Mouse (Mus musculus) urinary bladder, adult 18-20 months (tissue): Measurements from ENCODE around the gene Vps37c.

Experiments used
- DNase-seq, 2 experiments: peaks; one replicate each; pipeline ENCODE4 v3.0.0; 2022; ENCODE audit warnings: low spot score in 2 of 2, mixed read lengths in 2 of 2

Vps37c gene

GRCm38 (mm10) chr19:10689470-10690166, 1.1 kb downstream of the Vps37c start:
- DNase-seq = no peak

- no peak for DNase-seq
Observed at GRCm38 (mm10) chr19:10690336-10690735, 1.8 kb downstream of the Vps37c start.

DNA sequence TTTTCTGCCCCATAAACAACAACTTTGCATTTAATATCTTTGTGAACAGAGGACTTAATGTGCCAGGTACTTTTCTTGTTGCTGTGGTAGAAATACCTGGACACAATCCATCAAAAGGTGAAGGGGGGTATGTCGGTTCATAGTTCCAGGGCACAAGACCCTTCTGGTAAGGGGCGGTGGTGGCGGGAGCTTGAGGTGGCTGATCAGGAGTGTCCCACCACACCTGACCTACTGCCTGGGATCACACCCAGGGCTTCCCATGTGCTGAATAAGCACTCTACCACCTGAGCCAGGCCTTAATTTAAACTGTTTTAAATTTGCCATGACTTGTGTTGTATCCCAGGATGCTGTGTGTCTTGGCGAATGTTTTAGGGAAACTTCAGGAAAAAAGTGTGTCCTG, 2.6 kb downstream of the Vps37c start:
- DNase-seq = no peak

DNA sequence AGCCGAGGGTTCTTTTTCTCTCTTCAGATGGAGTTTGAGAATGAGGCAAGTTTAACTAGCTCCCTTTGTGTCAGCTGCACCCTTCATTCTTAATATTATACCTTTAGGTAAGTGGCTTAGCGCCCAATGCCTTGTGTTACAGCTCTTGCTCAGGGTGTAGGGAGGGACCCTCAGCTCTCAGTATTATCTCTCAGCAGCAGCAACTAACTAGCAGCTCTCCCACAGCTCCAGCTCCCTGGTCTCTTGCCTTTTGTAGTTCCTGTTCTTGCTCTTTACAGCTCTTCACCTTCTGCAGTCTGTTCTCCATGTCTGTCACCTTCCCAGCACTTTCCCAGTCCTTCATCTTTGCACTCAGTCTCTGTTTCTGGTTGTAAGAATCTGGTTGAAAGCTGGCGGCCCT, 3.1 kb downstream of the Vps37c start:
- DNase-seq = no peak

GRCm38 (mm10) chr19:10692361-10692760, 3.8 kb downstream of the Vps37c start:
- no peak for DNase-seq

DNA sequence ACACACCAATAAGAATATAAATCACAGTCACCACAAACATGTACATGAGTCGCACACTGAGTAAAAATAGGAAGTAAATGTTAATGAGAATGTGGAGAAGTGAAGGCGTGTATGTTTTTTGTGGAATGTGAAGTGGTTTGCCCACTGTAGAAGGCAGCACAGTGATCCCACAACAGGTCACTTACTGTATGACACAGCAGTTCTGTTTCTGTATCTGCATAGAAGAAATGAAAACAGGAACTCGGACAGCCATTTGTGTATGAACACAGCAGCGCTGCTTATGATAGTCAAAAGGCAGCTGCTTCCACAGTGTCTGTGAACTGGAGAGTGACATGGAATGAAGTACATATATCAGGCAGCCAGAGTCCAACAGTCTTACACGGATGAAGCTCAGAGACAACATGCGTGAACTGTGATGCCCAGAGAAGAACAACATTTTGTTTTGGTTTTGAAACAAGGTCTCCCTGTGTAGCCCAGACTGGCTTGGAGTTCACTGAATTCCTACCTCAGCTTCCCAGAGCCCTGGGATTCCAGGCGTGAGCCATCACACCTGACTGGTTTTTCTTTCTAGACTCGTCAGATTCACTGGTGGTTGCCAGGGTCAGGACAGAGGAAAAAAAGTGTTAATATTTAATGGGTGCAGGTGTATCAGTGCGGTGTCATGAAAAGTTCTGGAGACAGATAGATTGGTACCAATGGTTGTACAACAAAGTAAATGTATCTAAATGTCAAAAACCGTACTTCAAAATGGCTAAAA, 5.6 kb downstream of the Vps37c start:
- DNase-seq = no peak

DNA sequence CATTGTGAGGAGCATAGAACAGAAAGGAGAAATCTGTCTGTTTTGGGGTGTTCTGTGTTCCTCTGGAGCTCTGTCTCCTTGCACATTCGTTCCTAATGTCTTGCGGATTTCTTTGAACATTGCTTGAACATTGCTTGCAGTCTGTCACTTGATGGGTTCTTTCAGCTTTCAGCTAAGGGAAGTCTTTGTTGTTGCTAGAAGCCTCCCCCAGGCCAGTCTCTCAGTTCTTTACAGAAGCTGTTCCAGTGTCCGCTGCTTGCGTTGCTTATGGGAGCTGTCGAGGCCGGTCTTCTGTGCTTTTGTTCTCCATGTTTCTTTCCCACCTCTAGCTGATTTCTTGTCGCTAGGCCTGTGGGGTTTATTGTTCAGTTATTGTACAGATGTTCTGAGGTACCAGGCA, 7.3 kb downstream of the Vps37c start:
- no peak for DNase-seq

DNA sequence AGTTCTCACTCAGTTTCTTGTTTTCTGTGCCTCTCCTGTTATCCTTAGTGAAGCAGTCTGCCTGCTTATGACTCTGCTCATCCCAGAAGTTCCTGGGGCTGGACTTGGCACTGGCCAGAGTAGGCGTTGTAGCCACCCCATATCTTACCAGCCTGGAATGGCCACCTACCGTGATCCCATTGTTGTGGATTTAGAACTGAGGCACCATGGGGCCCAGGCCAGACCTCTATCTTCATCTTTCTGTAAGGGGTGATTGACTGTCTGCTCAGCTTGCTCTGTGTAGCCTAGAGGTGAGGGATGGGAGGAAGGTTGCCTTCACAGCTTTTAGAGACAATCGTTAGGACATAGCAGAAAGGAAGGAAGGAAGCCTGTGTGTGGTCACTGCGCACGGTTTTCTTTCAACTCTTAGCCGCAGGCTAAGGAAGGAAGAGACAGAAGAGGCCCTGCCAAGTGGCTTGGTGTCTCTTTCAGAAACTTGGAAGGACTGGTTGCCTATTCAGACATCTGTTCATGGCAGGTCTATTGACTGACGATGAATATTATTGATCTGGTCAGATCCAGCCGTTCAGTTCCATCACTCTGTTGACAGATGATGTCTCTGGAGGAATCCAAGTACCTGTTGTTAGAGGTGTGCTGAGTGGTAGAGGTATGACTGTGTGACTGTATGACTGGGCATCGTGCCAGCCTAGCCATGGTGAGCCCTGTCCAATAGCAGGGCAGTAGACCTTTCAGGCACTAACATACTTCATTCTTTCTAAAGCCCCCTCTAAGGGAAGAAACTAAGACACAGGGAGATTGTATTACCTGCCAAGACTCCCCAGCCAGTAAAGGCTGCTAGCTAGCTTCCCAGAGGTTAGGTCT, 9.8 kb downstream of the Vps37c start:
- DNase-seq = no peak

GRCm38 (mm10) chr19:10699851-10700250, 11.3 kb downstream of the Vps37c start:
- no peak for DNase-seq

GRCm38 (mm10) chr19:10701013-10701726, 12.6 kb downstream of the Vps37c start:
- no peak for DNase-seq

DNA sequence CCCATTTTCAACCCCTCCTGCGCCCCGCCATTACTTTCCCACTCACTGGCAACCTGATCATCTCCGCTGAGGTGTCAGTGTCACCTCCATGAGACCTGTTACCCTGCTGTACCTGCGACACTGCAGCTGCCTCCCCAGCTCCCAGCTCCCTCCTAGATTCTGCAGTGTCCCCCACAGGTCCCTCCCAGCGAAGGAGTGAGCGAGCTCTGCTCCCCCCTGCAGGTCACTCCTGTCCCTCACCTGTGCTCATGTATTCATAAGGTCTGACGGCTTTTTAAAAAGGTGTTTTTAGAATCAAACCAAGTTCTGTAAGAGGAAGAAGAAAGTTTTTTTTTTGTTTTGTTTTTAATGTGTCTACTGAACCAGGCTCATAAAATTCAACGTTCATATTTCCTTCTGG, 13.6 kb downstream of the Vps37c start:
- no peak for DNase-seq

GRCm38 (mm10) chr19:10703470-10703869, 14.9 kb downstream of the Vps37c start:
- no peak for DNase-seq

GRCm38 (mm10) chr19:10707087-10707875, 18.7 kb downstream of the Vps37c start:
- DNase-seq = no peak

DNA sequence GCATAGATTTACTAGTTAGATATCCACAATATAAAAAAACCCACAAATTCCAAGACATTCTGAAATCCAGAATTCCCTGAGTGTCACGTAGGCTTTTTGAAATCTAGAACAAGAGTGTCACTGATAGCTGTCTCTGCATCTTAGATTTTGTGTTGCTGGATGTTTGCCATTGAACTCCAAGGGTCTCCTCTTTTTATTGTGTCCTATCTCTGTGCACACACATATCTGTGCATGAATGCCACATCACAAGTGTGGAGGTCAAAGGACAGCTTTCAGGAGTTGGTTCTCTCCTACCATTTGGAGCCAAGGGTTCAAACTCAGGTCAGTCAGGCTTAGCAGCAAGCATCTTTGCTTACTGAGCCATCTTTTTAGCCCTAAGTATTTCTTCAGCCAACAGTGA, 19.3 kb downstream of the Vps37c start:
- DNase-seq = no peak

- DNase-seq = no peak
Observed at GRCm38 (mm10) chr19:10708900-10709299, 20.4 kb downstream of the Vps37c start.

DNA sequence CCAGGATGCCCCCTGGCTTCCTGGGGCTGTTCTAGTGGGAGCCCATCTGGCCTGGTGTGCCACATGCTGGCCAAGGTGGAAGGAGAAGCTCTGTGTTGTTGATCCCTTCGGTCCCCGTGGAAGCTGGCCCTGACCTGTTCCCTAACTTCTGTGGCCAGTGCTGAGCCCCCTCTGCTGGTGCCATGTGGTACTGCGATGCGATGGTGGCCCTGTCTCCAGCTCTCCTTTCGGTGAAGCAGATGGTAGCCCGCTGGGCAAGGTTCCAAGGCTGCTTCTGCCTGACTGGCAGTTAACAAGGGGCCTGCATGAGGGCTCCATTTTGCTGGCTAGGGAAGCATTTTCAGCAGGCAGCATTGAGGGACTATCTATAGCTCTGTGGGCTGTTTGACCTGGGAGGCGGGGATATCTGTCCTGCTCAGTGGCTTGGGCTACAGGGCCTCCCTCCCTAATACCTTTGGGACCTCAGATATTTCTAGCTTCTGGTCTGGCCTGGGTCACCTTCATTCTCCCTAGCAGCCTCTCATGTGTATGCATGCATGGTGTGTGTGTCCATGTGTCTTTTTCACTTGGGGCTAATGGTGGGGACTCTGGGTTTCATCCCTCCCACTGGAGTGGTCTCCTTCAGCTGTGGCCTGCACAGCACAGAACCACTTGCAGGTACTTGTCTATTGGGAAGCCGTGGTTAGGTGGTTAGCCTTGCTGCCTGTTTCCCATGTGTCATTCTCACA, 21.0 kb downstream of the Vps37c start:
- peak; percentile 78 to 92 for DNase-seq

DNA sequence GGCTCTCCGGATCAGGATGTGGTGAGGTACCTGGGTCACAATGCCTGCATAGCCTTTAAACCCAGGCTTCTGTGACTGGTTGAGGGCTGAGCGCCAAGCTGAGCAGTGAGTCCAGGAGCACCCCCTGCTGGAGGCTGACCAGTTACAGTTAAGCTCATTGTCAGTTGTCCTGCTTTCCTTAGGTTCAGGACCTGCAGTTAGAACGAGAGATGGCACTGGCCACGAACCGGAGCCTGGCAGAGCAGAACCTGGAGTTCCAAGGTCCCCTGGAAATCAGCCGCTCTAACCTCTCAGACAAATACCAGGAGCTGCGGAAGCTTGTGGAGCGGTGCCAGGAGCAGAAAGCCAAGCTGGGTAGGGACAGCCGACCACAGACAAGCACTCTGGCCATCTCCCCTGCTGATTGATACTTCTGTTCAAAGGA, 21.6 kb downstream of the Vps37c start:
- DNase-seq = no peak

DNA sequence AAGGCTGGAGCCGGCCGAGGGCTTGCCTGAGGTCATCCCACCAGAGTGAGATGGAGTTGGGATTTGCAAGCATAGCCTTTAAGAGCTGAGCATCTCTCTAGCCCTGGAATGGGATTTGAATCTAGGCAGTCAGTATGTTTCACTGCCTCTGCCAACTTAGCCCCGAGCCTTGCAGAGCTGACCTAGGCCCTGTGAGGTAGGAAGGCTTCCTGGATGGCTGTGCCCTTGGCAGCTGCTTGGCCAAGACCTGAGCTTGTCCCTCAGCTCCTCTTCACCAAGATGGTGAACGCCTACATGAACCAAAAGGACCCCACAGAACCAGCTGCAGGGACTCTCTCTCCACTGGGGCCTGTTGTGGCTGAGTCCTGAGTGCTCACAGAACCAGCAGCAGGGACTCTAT, 22.2 kb downstream of the Vps37c start:
- DNase-seq = no peak

GRCm38 (mm10) chr19:10712194-10712593, 23.7 kb downstream of the Vps37c start:
- no peak for DNase-seq

DNA sequence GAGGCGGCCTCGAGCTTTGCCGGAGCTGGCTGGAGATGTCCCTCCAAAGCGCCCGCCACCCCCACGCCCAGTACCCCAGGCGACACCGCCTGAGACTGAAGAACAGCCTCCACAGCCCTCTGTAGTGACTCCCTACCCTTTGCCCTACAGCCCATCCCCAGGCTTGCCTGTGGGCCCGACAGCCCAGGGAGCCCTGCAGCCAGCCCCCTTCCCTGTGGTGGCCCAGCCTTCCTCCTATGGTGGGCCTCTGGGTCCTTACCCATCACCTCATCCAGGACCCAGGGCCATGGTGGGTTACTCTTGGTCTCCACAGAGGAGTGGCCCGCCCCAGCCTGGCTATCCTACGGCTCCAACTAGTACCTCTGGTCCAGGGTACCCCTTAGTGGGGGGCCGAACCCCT, 24.1 kb downstream of the Vps37c start:
- DNase-seq = no peak
